Mouse (Mus musculus) retina, embryonic 14.5 days (tissue): Measurements from ENCODE around the gene Ctrc.

Source experiments
- DNase-seq: peaks from one replicate; pipeline ENCODE4 v3.0.0-alpha.2; 2015; ENCODE audit warnings: low spot score

Ctrc gene

DNA sequence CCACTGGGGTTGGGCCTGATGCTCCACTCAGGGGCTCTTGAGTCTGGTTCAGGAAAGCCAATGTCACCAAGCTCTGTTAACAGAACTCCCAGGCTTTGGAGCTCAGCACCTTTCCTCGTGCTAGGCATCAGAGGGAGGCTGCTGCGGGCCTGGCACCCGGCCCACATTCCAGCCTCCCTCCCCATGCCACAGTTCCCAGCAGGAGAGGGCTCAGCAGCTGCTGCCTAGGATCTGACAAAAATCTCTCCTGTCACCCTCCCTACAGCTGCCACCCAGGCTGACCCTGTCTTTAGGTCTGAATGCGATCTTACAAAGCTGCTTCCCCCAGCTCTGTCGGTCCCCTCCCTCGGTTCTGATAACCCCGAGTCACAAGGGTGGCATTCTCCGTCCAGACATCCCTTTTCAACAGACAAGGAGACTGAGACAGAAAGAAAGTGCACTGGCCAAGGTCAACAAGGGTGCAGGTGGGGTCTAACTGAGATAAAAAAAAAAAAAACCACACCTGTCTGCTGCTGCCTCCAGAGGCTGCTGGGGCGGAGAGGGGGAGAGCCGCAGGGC lies 20.9 kb upstream of the Ctrc start:
- peak; percentile 17 for DNase-seq

DNA sequence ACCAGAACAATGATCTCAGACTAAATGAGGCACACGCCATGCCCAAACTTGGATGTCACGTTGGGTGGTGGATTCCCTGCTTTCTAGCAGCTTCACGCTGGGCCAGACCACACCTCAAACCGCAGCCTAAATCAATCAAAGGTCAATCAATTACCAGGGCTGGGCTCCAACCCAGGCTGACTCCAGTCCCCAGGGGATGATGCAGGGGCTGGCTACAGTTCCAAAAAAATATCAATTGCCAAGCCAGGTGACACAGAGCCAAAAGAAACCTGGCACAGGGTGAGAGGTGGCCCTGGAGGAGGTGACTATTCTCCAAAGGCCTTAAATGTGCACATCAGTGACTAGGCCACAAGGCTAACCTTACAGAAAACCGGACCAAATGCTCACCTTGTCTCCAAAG lies 19.4 kb upstream of the Ctrc start:
- DNase-seq = no peak

DNA sequence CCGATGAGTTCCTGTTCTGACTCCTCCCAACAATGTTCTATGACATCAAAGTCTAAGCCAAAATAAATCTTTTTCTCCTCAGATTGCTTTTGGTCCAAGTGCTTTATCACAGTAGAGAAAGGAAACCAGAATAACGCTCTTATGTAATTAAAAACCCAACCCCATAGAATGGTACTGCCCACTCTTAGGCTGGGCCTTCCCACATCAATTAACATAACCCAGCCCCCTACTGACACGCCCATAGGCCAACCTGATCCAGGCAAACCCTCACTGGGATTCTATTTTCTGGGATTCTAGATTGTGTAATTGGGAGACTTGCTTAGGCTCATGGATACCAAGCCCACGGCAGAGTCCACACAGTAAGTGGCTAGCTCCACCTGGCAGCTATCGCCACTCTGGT lies 18.8 kb upstream of the Ctrc start:
- no peak for DNase-seq

DNA sequence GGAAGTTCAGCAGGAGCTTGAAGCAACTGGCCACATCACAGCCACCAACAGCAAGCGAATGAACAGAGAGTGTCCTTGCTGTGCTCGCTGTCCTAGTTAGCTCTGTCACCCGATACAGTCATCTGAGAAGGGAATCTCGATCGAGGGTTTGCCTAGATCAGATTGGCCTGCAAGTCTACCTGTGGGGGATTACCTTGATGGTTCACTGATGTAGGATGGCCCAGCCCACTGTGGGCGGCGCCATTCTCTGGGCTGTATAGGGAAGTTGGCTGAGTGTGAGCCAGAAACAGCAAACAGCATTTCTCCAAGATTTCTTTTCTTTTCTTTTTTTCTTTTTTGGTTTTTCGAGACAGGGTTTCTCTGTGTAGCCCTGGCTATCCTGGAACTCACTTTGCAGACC lies 18.3 kb upstream of the Ctrc start:
- DNase-seq = no peak

DNA sequence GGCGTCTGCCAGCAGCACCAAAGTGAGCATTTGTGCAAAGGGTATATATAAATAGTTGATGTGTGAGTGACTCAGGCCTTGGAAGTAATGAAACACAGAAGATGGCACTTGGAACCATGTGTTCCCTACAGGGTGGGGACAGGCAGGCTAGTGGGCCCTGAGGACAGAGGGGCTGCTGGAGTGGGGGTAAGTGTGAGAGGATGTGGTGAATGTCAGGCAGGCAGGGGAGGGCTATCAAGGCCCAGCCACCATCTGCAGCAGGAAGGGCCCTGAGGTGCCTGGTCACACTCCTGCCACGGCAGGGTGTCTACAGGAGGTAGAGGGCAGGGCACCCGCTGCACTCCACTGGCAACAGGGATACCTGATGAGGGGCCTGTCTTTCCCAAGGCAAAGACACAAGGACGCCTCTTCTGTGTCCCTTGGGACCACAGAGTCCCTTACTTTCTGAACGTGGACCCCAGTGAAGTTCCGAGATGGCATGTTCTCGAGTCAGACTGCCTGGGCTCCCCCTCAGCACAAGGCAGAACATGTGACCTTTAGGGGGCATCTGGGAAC lies 17.6 kb upstream of the Ctrc start:
- no peak for DNase-seq

DNA sequence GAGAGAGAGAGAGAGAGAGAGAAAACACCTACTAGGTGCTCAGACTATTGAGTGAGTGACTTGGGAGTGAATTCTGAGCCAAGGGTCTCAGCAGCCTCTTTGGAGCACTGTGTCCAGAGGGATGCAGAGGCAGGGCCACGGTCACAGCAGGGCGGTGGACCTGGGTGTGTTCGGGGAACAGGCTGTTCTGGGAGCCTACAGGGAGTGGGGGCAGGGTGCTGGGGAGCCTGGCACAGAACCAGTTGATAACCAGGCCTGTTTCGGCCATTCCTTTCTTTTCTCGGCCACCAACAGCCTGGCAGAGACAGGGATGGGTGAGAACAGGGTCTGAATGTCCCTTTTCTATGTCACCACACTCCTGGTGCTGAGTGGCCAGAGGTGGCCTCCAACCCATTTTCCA lies 16.7 kb upstream of the Ctrc start:
- DNase-seq = no peak

DNA sequence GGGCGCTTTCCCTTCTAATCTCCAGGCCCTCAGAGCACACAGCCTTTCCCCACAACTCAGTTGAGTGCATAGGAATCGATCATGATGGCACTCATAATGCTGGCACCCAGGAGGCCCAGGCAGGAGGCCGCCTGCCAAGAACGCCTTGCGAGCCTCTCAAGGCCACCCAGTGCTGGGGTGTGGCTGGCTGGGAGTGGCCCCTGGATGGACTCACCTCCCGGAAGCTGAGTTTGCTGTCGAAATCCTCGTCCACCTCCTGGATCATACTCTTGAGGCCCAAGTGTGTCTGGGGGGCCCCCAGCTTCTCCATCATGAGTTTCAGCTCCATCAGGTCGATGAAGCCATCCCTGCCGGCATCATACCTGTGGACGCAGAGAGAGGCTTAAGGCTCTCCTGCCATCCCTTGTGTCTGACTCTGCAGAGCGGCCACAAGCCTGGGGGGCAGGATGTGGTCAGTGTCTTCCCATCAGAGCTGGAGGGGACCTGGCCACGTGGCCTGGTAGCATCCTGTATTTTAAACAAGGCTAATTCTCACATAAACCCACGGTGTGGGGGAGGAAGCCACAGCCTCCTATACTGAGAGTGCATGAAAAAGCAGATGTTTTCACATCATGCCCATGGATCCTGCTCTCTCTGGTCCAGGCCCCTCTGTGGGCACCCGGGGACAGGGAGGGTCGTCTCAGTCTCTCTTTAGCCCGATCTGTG lies 15.6 kb upstream of the Ctrc start:
- DNase-seq = no peak

DNA sequence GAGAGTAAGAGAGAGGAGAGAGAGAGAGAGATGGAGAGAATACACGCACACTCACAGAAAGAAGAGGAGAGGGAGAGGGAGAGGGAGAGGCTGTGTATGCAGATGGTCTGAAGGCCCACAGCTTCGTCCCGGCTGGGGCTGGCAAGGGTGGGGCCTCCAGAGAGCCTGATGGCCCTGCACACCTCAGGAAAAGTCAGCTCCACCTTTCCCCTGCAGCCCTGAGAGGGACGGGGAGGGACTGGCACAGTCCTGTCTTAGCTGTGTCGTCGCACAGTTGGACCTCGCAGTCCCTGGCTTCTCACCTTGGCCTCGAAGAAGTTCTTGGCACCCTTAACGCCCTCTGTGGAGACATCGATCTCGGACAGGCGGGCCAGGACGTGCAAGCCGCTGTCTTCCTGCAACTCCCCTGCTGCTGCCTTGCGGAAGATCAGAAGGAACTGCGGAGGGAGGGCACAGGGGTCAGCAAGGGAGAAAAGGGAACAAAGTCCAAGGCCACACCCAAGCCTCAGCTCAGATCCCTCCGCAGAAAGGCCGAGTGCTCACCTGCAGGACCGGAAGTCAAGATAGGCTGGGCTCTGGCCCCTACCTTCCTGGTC lies 14.2 kb upstream of the Ctrc start:
- no peak for DNase-seq

DNA sequence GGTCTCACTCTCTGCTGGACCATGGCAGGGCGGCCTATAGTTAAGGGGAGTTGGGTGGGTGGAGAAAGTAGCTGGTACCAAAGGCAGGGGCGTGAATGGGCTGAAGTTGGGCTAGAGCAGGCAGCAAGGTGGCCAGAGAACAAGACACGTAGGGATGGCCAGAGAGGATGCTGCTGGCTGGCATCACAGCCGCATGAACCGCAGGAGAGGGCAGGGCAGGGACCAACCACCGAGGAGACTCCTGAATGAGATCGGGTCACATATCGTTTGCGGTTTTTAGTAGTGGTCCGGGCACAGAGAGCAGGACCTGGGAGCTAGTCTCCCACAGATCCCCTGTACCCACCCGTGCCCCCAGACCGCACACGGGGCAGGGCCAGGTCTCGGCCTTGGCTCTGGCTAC lies 13.2 kb upstream of the Ctrc start:
- DNase-seq = no peak

DNA sequence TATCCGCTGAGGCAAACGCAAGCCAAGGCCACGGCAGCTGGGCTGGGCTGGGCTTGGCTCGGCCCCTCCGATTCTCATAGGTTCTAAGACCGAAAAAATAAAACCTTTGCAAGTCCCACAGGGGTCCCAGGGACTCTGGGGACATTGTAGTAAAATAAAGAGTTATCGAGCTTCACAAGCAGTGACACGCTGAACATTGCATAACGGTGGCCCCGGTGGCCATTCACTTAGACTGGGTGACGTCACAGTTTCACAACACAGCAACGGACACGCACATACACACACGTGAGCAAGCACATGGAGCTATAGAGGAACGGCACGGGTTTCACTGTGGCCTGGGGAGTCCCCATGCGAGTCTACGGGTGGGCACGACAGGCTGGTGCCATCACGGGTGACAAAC lies 12.3 kb upstream of the Ctrc start:
- DNase-seq = no peak

DNA sequence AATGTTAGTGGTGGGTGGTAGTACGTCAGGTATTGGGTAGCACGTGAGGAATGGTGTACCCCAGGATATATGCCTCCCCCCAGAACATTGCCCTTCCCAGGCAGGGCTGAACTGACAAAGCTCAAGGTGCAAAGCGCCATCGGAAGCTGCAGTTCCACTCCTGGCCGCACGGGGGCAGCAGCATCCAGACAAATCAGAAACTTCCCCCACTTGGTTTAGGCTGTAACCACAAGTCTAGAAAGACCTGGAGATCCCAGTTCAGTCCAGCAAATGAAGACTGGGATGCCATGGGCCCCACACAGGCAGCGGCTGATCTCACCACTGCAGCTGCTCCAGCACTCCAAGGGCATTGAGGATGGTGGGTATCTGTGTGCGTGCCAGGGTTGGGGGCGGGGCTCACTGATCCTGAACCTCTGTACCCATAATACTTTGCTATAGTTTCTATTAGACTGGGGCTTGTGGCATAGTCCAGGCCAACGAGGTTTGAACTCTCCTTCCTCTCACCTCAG lies 11.3 kb upstream of the Ctrc start:
- peak; percentile 90 for DNase-seq

DNA sequence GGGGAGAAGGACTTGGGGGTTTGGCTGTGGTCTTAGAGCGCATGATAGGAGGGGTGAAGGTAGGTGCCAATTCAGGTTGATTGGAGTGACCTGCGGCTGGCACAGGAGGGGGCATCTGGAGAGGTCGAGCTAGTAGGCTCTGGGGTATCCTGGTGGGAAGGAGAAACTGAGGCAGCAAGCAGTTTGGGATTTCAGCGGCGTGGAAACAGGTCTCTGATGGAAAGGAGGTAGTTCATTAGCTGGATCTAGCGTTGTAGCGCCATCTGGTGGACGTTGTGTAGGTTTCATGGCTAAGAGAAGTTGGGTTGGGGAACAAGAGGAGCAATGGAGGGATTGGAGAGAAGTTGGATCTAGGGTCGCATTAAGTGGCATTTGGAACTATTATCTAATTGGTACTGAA lies 7.3 kb upstream of the Ctrc start:
- peak; percentile 73 for DNase-seq

DNA sequence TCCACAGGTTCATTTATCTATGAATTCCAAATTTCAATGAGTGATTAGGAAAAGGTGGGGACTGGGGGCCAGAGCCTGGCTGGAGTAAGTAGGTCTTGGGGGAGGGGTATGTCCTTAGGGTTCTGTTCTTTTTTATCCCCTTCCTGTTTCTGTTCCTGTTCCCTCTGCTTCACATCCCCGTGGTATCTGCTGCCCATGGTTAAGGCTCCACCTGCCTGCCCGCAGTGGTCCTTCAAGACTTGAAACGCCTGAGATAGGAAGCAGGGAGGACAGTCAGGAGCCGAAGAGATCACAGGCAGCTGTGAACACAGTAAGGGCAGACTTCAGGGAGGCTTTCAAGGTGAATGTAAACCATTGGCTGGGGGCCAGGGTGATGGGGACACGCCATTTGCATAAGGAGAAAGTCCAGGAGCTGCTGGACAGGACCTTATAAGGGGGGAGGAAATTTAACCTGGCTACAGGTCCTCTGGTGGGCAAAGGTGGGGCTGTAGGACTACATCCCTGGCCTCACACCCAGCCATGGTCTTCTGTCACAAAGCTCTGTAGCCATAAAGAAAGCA lies 11.5 kb downstream of the Ctrc start:
- DNase-seq = no peak

DNA sequence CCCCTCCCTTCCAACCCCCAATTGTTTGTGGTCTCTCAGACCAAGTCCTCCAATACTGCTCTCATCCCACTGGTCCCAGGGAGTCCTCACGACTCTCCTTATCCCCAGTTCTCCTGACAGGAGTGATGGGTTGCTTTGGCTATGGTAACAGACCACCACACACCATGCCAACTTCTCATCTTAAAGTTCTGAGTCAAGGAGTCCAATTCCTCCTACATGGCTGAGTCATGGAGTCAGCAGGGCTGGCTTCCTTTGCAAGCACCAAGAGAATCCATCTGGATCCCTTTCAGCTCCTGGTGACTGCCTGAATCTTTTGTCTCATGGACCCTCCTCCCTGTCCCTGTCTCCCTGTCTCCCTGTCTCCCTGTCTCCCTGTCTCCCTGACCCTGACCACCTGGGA lies 12.2 kb downstream of the Ctrc start:
- no peak for DNase-seq

DNA sequence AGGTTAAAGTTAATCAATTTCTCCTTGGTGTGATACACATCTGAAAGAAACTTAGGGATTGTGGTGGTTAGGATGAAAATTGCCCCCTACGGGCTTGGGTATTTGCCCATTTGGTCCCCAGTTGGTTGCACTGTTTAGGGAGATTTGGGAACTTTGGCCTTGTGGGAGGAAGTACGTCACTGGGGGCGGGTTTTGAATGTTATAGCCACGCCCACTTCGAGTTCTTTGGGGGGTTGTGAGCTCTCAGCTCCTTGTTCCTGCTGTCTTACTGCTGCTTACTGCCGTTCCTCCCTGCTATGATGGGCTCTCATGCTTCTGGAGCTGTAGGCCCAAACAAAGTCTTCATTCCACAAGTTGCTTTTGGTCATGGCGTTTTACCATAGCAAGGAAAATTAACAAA lies 14.8 kb downstream of the Ctrc start:
- DNase-seq = no peak

DNA sequence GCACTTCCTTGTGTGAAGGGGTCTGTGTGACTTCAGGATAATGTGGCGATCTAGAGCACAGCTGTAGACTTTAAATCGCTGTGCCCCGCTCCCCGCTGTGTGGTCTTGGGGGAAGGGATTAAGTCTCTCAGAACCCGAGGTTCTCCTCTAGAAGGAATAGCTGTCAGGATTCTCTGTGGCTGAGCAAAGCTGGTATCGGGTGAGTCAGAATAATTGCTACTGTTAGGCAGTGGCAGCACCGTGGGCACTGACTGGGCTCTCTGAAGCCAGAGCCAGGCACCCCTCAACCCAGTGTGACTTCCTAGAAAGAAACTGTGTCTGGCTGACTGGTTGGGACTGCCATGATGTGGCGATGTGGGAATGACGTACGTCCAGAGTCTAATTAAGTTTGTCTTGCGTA lies 15.8 kb downstream of the Ctrc start:
- no peak for DNase-seq

DNA sequence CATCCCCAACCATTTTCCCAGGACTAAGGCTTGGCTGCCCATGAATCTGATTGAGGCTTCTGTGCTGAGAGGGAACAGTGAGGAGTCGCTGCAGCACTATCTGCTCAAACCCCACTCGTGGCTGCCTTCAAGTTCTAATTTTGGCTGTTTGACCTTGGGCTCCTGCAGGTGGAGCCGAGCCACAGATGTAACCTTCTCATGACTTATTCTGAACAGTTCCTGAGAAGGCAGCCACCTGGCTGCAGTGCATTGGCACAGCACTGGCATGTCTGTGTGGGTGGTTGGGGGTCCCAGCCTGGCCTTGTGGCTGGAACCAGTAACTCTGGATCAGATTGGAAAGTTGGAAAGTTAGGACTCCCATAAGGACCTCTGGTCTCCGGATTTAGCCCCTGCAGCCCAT lies 18.0 kb downstream of the Ctrc start:
- no peak for DNase-seq

DNA sequence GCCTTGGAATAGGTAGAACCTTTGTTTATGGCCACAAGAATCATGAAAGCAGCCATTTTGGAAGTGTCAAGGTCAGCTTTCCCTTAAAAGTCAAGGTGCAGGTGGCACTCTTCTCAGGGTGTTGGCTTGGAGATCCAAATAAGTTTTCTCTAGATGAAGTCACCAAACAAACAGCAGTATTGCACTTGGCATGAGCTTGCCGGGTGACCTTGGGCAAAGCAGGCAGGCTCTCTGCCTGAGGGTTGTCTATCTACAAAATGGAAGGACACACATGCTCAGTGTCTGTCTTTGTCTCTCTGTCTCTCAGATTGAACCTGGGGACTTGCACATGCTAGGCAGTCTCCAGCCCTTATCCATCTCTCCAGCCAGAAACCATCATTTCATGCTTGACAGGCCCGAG lies 18.8 kb downstream of the Ctrc start:
- DNase-seq = no peak

DNA sequence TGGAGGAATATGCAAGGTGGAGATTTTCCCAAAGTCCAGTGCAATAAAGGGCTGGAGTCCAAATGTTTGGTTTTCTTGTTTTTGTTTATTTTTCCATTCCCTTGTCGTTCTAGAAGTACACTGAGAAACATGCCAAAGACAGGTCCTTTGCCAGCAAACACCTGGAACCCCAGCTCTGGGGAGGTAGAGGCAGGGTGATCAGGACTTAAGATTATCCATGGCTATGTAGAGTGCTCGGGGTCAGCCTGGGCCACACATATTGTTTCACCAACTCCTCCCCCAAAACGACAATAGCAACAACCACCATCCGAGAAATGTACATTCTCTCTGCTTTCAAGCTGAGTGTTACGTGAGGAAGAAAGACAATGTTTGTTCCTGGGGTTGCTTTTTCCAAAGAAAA lies 20.1 kb downstream of the Ctrc start, which contains the start of gene Cela2a:
Cela2a (minus strand) TSS at position 101 of the 400 bp plus-strand sequence.
- DNase-seq = no peak

DNA sequence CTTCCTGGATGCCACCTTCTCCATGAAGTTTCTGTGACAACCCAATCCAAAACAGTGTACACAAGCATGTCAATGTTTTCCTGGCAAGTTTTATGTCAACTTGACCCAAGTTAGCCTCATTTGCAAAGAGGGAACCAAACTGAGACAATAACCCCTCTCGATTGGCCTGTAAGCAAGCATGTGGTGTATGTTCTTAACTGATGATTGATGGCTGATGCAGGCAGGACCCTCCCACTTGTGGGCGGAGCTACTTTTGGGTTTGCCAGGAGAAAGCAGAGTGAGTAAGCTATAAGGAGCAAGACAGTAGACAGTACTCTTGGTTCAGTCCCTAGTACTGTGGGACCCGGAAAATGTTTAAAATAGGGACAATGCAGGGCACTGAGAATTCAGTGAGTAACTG lies 23.2 kb downstream of the Ctrc start:
- no peak for DNase-seq

DNA sequence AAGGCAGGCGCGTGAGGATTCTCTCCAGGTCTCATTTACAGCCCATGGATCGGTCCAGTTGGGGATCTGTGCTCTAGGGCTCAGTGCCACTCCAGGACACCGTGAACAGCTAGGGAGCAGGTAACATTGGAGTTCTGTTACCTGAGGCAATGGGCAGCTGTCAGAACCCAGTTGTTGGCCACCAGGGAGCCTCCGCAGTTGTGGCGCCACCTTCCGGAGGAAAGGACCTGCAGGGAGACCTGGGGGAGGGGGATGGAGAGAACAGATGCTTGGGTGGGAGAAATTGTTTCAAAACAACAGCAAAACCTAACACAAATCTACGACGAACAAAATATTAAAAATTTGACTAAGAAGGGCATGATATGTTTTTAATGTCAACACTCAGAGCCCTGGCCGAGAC lies 24.1 kb downstream of the Ctrc start:
- DNase-seq = peak; percentile 14

DNA sequence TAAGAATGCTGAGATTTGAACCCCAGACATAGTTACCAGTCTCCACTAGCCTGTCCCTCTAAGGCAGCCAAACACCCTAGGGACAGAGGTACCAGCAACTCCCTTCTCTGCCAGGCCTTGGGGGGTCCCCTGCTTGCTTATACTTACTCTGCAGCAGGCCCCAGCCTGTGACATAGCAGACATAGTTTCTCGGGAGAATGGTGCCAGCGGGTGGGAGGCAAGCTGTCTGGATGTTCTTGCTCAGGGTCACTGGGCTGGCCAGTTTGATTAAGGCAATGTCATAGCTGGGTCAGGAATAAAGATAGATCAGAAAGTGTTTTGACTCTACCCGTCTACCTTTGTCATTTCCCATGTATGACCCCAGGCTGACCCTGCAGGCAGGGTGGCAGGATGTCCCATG lies 25.0 kb downstream of the Ctrc start:
- DNase-seq = no peak

DNA sequence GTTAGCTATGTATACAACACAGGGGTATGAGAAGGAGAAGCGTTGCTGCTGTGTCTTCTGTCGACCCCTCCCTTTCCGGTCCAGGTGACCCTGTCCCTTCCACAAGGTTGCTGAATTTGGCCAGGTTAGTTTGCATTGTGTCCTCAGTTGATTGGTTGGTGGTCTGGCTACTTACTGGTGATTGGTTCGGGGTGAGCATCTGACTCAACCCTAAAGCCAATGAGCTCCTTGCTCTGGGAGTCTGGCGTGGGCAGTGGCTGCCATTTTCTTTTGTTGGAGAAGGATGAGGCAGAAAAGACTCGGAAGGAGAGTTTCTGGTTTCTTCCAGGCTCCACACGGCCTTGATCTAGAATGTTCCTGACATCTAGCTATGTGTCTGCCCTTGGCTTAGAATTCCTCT lies 26.8 kb downstream of the Ctrc start:
- DNase-seq = no peak
